Mouse (Mus musculus) left cerebral cortex, adult 2 months (tissue): ENCODE measurements at regions not wholly inside any gene's neighbourhood (a gene's known extent, or its start where the extent isn't known, plus 50 kb on each side); places are given as distances from the start of the nearest gene placed in this dataset.
A peak's percentile ranks its signal among the peaks of the same experiment; 100 is the strongest.

ENCODE experiments used
- DNase-seq, 2 experiments: peaks; one replicate each; pipeline ENCODE4 v3.0.0; 2021 to 2022; ENCODE audit warnings: low spot score in 2 of 2, mixed read lengths in 1 of 2; ENCODE audit errors: extremely low spot score in 1 of 2
- H3K27ac ChIP-seq: fragments of 200-600 bp; 2 replicates; pipeline ENCODE4 v1.8.1; 2022
- H3K4me3 ChIP-seq: fragments of 200-600 bp; 2 replicates; pipeline ENCODE4 v1.8.1; 2022
- CTCF ChIP-seq: fragments of 200-600 bp; IDR thresholded peaks from 2 replicates; pipeline ENCODE4 v1.8.1; 2022; ENCODE audit warnings: antibody characterized with exemption, mild to moderate bottlenecking, moderate library complexity
- intact Hi-C: fragments of 180-260 bp; cut with DNase I; formaldehyde crosslinking; loops from one replicate; pipeline ENCODE4 v1.15.1; 2025

DNA sequence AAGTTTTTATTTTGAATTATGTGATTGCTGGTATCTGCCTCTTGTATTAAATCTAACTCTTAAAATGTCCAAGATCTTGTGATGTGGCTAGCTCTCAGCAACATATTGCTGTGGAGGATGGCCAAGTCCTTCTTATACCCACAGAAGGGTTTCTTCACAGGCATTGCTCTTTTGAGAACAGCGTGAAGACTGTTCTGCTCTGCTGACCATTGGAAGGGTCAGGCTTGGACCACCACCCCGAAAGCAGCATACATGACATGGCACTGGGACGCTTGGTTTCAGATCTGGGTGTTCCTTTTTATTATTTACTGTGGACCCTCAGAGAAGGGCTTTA, 352.8 kb downstream of the Ankrd50 start:
- intact Hi-C loops = no loop called here
- Histone ChIP-seq H3K27ac (no peak overlapping the region), H3K4me3 (no peak overlapping the region)
- DNase-seq = no peak
- no peak for TF ChIP-seq CTCF

DNA sequence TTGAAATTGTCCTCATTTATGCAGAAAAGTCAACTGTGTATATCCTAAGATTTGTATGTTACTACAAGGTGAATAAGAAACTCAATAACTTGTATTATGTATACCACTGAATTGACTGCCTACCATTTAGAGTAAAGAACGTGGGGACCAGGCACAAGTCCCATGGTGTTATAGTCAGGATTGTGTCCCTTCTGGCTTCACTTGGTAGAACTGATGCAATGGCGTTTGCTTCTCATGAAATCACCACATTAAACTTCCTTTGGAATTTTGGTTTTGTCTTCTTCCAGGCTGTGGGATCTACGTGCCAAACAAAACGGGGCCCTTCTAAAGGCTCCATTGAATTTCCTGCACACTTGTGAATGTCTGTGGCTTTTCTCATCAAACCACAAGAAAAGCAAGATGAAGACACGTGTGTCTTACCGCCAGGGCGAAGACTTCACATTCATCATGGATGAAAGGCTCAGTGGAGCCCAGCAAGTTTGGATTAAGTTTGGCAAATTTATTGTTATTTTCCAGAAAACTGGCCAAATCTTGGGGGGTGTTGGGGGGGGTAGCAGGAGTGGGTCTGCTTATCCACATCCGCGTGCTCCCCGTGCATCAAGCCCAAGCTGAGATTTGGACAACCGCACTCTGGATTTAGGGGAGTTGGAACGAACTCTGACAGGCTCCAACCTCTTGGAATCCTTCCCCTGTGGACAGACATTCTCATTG, 353.3 kb downstream of the Ankrd50 start:
- intact Hi-C loops = no loop called here
- DNase-seq = no peak
- H3K4me3 ChIP-seq = no peak overlapping the region
- H3K27ac ChIP-seq = no peak overlapping the region
- no peak for TF ChIP-seq CTCF

DNA sequence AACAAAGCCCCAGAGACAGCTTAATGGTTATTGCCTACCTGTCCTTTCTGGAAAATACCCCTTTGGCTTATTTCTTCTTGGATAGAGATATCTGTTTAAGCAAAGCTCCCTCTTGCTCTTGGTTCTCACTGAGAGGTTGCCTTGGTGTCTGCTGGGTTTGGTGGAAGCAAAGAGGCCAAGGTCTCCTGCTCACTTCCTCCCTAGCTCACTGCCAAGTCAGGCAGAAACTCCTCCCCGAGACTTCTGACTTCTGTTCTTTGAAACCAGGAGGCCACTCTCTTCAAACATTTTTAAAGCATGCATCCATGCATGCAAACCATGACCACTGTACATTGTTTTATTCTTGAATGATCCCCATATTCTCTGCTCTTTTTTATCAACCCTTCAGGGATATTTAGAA, 354.6 kb downstream of the Ankrd50 start:
- Histone ChIP-seq H3K4me3 (no peak overlapping the region), H3K27ac (no peak overlapping the region)
- intact Hi-C loops = no loop called here
- no peak for TF ChIP-seq CTCF
- DNase-seq = no peak

DNA sequence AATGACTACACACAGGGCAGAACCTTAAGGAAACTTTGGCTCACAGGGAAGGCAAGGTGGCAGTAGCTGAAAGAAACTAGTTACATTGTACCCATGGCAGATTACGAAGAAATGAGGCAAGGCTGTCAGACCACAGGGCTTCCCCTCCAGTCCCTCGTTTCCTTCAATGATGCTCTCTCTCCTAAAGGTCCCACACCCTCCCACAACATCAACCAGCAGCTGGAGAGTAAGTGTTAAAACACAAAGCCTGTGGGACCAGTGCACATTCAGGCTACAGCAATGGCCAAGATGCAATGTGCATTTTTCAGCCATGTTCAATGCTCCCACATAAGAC, 355.5 kb downstream of the Ankrd50 start:
- intact Hi-C loops = no loop called here
- DNase-seq = no peak
- TF ChIP-seq CTCF = no peak
- H3K4me3 ChIP-seq = no peak overlapping the region
- H3K27ac ChIP-seq = no peak overlapping the region

DNA sequence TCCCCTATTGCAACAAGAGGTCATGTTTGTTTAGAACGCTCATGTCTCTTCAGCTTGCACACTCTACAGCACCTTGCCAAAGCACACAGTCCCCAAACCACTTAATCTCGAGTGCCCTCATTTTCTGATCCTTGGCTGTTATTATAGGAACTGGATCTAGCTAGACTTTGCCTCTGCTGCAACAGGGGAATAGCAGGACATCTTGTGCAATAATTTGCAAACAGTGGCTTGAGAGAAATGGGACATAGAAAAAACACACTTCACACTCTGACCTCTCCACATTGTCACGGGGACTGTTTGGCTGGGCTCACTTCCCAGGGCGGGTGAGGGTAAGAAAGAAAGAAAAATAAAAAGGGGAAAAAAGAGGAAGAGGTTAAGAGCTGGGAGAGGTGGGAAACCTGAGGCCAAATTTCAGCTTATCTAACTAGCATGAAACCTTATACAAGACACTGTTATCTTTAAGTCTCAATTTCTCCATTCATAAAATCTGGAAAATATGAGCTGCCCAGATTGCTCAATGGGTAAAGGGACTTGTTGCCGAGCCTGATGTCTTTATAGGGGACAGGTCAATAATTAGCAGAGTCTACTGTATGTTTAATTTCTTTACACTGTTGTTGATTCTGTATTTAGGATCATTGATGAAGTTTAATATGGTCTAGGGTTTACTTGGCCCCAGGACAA, 356.0 kb downstream of the Ankrd50 start:
- intact Hi-C loops = no loop called here
- no peak for TF ChIP-seq CTCF
- DNase-seq = no peak
- Histone ChIP-seq H3K27ac (no peak overlapping the region), H3K4me3 (no peak overlapping the region)

DNA sequence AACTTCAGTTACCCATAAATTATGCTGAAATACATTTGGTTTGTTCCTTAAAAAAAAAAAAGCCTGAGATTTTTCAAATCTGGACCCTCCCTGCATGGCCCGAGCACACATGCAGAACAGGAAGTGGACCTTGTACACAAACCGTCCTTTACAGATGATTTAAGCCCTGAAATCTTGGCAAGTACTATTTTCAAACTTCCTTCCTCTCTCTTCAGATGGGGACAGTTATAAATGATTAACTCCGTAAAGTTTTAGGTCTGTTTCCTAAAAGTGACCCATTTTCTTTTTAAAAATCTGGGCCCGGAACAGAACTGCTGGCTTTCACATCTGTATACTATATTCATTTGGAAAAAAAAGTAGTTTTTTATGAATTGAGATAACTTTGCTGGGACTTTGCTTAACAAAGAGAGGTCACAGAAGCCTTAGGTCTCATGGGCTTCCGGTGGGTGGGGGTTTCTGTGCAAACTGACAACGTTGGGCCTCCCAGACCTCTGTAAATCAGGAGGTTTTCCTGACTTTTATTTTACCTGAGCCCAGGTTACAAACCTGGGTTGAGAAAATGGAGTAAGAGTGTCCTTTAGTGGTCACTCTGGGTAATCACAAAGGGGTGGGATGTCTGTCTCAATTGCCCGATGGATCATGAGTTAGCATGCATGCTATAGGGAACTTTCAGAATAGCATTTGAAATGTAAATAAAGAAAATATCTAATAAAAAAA, 368.4 kb downstream of the Ankrd50 start:
- no peak overlapping the region for H3K27ac ChIP-seq
- intact Hi-C loops = no loop called here

DNA sequence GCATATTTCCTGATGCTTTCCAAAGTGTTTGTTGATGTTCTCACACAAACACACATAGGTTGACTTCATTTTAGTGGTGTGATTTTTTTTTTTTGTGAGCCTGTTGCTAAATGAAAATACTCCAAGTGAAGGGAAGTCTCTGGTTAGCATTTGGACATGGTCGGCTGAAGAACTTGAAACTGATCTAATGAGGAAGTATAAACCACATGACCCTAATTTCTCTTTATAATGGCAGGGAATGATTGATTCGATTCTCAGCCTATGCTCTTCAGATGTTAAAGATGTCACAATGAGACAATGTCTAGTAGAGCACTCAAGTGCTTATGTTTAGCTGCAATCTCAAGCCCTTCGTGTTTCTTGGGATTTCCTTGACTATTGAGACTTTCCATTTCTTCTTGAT, 372.1 kb downstream of the Ankrd50 start:
- intact Hi-C loops = no loop called here
- no peak overlapping the region for H3K4me3 ChIP-seq
- no peak for TF ChIP-seq CTCF

More for the DNA sequence above, 368.4 kb downstream of the Ankrd50 start:
- H3K4me3 ChIP-seq = no peak overlapping the region
- DNase-seq = no peak
- peak; percentile 40 for TF ChIP-seq CTCF

DNA sequence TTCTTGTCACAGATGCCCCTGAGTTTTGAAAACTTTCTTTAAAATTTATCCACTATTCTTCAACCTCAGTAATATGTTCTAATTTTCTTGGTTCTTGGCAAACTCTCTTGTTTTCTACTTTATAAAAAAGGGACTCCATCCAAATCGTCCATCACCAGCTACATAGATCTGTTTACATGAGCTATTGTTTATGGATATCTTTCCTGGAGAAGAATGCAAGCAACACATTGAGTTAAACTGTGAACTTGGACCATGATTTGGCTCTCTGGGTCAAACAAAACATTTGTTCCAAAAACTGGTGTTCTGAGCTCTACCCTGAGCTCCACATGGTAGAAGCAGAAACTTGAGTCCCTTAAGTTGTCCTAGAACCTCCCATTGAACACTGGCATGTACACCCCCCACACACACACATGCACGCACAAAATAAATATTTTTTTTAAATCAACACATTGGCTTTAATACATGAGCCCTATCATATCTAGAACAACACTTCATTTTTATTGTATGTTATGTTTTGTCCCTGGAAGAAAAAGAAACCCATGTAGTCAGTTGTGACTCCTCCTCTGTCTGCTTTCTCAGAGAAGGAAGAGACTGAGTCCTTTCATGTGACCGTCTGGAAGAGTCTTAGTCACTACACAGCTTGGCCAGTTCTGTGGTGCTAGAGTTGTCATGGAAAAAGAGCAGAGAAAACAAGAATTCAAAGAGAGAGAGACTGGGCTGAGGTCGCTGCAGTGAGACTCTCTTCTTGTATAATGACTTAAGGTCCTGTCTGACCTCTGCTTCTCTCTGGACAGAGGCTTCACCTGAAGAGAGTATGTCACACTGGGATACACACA, 379.4 kb downstream of the Ankrd50 start:
- TF ChIP-seq CTCF = no peak
- Histone ChIP-seq H3K4me3 (no peak overlapping the region), H3K27ac (no peak overlapping the region)
- intact Hi-C loops = loop anchor here (5.0 kb wide), 1 partner anchor 37 kb away; no protein-coding TSS in a partner anchor
- no peak for DNase-seq

More for the DNA sequence above, 372.1 kb downstream of the Ankrd50 start:
- H3K27ac ChIP-seq = no peak overlapping the region
- no peak for DNase-seq

- intact Hi-C loops = no loop called here
- no peak overlapping the region for H3K27ac ChIP-seq
- no peak for DNase-seq
- TF ChIP-seq CTCF = no peak
- H3K4me3 ChIP-seq = no peak overlapping the region
These were observed 380.1 kb upstream of the Gm5148 start for GRCm38 (mm10) chr3:38104418-38104817.

DNA sequence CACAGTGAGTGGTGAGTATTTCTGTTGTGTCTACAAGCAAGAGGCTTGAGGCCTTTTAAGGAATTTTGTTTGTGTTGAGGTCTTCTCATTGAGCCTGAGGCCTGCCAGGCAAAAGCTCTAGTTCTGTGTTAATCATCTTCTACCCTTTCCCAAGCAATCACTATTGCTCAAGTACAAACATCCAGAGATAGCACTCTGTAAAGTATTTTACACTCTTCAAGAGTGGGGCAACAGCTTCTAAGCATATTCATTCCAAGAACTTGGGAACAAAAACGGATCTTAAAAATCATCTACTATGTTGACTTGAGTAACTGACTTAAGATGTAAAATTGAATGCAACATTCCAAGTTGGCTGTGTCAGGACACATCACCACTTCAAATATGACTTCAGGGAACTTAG, 378.7 kb upstream of the Gm5148 start:
- no peak overlapping the region for H3K27ac ChIP-seq
- intact Hi-C loops = no loop called here
- no peak for DNase-seq
- no peak for TF ChIP-seq CTCF
- no peak overlapping the region for H3K4me3 ChIP-seq

DNA sequence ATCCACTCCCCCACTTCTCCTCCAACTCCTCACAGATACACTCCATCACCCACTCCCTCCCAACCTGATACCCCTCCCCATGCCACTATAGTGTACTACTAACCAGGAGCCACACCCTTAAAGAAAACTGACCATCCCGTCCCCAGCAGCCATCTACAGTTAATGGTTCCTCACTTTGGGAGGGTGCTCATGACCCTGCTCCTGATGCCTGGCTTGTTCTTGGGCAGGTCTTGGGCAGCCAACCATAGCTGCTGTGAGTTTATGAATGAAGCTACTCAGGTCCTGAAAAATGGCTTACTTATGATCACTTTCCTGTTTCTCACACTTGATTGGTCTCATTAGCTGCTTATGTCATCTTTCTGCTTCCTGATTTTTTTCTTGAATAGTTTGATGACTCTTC, 377.9 kb upstream of the Gm5148 start:
- Histone ChIP-seq H3K27ac (no peak overlapping the region), H3K4me3 (no peak overlapping the region)
- no peak for DNase-seq
- TF ChIP-seq CTCF = no peak
- intact Hi-C loops = no loop called here

DNA sequence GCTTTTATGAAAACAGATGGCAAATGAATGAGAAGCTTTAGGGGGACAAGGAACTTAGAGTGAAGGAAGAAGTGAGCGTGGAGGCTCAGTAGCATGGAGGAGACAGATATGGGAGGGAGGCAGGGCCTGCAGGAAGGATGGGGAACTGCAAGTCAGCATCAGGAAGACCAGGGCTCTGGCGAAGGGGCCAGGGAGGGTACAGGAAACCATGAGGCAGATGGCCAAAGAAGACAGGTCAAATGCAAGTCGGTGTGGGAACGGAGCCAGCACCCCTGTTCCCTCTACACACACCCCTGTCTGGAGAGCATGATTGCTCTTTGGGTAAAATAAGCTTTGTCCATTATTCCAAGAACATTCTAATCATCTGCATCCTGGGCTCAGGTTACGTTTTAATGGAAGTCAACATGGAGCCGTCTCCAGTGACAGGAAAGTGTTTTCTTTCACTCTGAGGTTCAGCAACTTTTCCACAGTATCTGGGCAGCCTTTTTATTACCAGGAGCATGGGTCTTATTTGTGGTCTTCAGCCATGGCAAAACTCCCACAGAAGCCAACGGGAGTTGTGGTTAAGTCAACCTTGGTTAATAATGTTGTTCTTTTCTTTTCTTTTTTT, 370.2 kb upstream of the Gm5148 start:
- intact Hi-C loops = no loop called here
- DNase-seq = peak in 1 of 2 experiments; percentile 15
- peak; percentile 13; the same call in 1 of the 2 replicates for TF ChIP-seq CTCF
- Histone ChIP-seq H3K27ac (no peak overlapping the region), H3K4me3 (no peak overlapping the region)
